Mouse (Mus musculus): ENCODE results near the gene Sema6d. TPM values are rescaled to one million over a fixed set of nuclear protein-coding genes. Genes with fewer than 3 reads are reported as not detected.

The Sema6d gene
- polyA plus RNA-seq, 1 experiment from 2014 or later: 16.5 TPM

DNA sequence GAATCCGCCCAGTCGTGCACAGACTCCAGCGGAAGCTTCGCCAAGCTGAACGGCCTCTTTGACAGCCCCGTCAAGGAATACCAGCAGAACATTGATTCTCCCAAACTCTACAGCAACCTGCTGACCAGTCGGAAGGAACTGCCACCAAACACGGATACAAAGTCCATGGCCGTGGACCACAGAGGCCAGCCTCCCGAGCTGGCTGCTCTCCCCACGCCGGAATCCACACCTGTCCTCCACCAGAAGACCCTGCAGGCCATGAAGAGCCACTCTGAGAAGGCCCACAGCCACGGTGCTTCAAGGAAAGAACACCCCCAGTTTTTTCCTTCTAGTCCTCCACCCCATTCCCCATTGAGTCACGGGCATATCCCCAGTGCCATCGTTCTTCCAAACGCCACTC, 574.4 kb downstream of the Sema6d start:
- Histone ChIP-seq H3K9me3 (replicated peaks) (no peaks in the 10 kb centered on the region), H3K27ac (no peak overlapping the region), H3K27me3 (no peaks in the 10 kb centered on the region), H3K36me3 (peaks cover 53% of the 10 kb centered on the region), H3K4me2 (no peak overlapping the region), H3K4me3 (no peak overlapping the region), H3K4me1 (replicated peaks) (peaks cover 10% of the 10 kb centered on the region), H3K9ac (no peak overlapping the region)
- no peak for ATAC-seq (replicated peaks; ENCODE audit: insufficient number of reproducible peaks, insufficient read depth, low FRiP score, low read depth)
- WGBS: 95% methylated on average over 16 of the region's 16 CpGs

DNA sequence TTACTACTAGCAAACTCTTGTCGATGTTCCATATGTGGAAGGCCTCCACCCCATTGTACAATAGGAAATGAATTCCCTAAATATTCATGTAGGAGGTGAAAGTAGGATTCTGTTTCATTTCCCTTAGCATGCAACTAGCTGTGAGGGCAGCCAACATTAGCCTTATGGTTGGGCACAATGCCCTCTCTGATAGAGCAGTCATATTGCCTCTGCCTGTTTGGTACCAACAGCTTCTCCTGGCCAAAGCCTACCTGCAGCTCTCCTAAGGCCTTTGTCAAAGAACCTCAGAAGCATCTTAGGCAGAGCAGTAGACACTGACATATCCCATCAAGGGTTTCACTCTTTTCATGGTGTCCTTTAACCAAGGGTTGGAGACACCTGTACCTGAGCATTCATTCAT, 578.7 kb downstream of the Sema6d start:
- Histone ChIP-seq H3K27me3 (no peaks in the 10 kb centered on the region), H3K4me1 (replicated peaks) (no peaks in the 10 kb centered on the region; the same call in 1 of the 2 replicates), H3K4me2 (no peak overlapping the region), H3K36me3 (peaks cover 28% of the 10 kb centered on the region), H3K9ac (no peak overlapping the region), H3K9me3 (replicated peaks) (no peaks in the 10 kb centered on the region), H3K4me3 (no peak overlapping the region), H3K27ac (no peak overlapping the region)
- no peak for ATAC-seq (replicated peaks; ENCODE audit: insufficient number of reproducible peaks, insufficient read depth, low FRiP score, low read depth)
- 91% methylated on average over 1 of the region's 1 CpGs for WGBS

DNA sequence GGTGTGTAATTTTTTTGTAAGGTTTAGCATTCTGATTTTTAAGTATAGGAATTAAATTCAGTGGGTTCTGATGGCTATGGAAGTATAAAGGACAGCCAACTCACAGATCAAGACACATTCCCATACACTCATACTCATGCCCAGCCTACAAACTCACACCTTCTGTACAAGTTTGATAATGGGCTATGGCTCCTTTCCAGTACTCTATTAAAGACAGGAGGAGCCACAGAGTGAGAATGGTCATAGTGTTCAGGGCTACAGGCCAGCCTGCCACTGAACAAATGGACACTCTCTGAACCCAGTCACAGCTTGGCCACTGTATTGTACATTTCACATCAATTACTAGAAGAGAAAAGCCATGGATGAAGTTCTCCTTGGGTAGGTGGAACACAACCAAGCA, 583.3 kb downstream of the Sema6d start:
- H3K27me3 ChIP-seq: no peaks in the 10 kb centered on the region
- H3K9ac ChIP-seq: no peak overlapping the region
- H3K36me3 ChIP-seq: no peaks in the 10 kb centered on the region
- H3K4me1 ChIP-seq (replicated peaks): no peaks in the 10 kb centered on the region; the same call in 1 of the 2 replicates
- H3K9me3 ChIP-seq (replicated peaks): no peaks in the 10 kb centered on the region
- no peak overlapping the region for H3K4me2 ChIP-seq
- H3K27ac ChIP-seq: no peak overlapping the region
- no peak for ATAC-seq (replicated peaks; ENCODE audit: insufficient number of reproducible peaks, insufficient read depth, low FRiP score, low read depth)
- H3K4me3 ChIP-seq: no peak overlapping the region

DNA sequence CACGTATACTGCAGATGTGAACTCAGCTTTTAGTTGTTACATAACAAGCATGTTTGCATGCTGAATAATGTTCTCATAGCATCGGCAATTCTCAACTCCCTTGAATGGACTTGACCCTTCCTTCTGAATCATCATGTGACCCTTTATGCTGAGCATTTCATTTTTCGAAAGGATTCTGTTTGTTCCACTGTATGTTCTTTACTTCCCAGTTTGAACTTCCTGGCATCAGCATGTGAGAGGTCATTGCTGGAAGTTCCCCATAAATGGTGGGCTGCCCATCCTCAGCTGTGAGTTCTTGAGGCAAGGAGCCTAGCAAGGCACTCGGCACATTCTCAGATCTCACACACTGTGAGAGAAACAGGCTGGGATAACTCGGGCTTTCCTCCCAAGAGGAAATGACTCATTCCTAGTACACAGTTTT, 594.7 kb downstream of the Sema6d start:
- Histone ChIP-seq H3K4me2 (no peak overlapping the region), H3K9me3 (replicated peaks) (no peaks in the 10 kb centered on the region), H3K4me1 (replicated peaks) (no peaks in the 10 kb centered on the region), H3K9ac (no peak overlapping the region), H3K36me3 (no peaks in the 10 kb centered on the region), H3K4me3 (no peak overlapping the region), H3K27ac (no peak overlapping the region), H3K27me3 (no peaks in the 10 kb centered on the region)
- ATAC-seq (replicated peaks; ENCODE audit: insufficient number of reproducible peaks, insufficient read depth, low FRiP score, low read depth): no peak
- WGBS: 59% methylated on average over 5 of the region's 5 CpGs

DNA sequence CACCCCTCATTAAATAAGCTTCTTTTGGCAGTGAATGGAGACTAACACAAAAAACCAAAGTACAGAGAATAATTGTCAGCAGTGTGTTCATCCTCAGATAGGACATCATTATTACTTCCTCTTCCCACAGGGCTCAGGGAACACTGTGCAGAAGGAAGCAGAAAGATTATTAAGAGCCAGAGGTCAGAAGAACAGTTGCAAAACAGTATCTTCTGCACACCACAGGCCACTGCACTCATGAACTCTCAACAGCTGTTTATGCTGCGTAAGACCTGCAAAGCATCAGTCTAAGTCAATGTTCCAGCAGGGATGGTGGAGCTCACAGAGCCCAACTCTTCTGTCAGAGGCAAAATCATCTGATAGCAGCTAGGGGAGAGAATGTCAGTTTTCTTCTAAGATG, 600.6 kb downstream of the Sema6d start:
- WGBS: 90% methylated on average over 1 of the region's 1 CpGs
- H3K4me1 ChIP-seq (replicated peaks): no peaks in the 10 kb centered on the region

DNA sequence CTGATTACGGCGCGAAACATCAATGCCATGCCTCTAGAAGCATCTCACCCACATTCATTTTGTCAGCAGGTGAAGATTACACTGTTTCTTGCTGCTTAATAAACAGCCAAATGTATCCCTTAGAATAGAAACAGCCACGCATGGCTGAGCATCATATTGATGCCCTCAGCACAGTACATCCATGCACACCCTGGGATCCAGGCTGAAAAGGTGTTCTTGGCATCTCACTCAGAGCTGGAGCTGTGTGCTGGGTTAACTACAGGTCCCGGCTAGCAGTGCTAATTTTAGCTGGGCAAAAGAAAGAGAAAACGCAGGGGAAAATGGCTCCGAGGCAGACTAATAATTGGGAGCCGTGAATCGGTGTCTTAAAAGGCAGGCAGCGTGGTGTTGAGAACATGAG, 612.9 kb downstream of the Sema6d start:
- Histone ChIP-seq H3K4me1 (replicated peaks) (peaks cover 12% of the 10 kb centered on the region; the same call in 1 of the 2 replicates), H3K9me3 (replicated peaks) (no peaks in the 10 kb centered on the region), H3K36me3 (no peaks in the 10 kb centered on the region), H3K27me3 (no peaks in the 10 kb centered on the region), H3K4me3 (no peak overlapping the region), H3K27ac (no peak overlapping the region), H3K9ac (no peak overlapping the region), H3K4me2 (no peak overlapping the region)
- WGBS: 81% methylated on average over 10 of the region's 10 CpGs
- no peak for ATAC-seq (replicated peaks; ENCODE audit: insufficient number of reproducible peaks, insufficient read depth, low FRiP score, low read depth)

More for the DNA sequence above, 600.6 kb downstream of the Sema6d start:
- no peaks in the 10 kb centered on the region for H3K36me3 ChIP-seq
- no peaks in the 10 kb centered on the region for H3K27me3 ChIP-seq
- no peak overlapping the region for H3K27ac ChIP-seq
- H3K9ac ChIP-seq: no peak overlapping the region
- H3K4me3 ChIP-seq: no peak overlapping the region
- H3K4me2 ChIP-seq: no peak overlapping the region
- no peak for ATAC-seq (replicated peaks; ENCODE audit: insufficient number of reproducible peaks, insufficient read depth, low FRiP score, low read depth)
- no peaks in the 10 kb centered on the region for H3K9me3 ChIP-seq (replicated peaks)

DNA sequence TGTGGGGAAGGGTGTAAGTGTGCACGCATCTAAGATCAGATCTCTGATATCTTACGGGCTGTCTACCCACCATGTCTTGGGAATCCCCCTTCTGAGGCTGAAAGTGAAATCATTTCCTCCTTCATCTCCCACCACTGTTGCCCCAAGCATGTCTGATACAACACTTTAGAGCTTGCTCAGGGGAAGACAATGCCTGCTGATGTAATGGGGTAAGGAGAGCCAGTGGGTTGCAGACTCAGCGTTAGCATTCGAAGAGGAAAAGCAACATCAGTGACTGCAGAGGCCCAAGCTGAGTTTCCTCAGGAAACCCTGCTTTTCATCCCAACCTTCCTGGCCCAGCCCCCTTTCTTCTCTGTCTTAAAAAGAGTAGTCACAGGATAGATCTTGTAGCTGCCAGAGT, 615.2 kb downstream of the Sema6d start:
- Histone ChIP-seq H3K9me3 (replicated peaks) (no peaks in the 10 kb centered on the region), H3K27me3 (no peaks in the 10 kb centered on the region), H3K4me2 (no peak overlapping the region), H3K36me3 (no peaks in the 10 kb centered on the region), H3K4me1 (replicated peaks) (peaks cover 12% of the 10 kb centered on the region; the same call in 1 of the 2 replicates), H3K9ac (no peak overlapping the region), H3K27ac (peak overlapping the region; percentile 63), H3K4me3 (no peak overlapping the region)
- ATAC-seq (replicated peaks; ENCODE audit: insufficient number of reproducible peaks, insufficient read depth, low FRiP score, low read depth): peak; percentile 79; the same call in 1 of the 2 replicates
- 65% methylated on average over 4 of the region's 4 CpGs for WGBS

DNA sequence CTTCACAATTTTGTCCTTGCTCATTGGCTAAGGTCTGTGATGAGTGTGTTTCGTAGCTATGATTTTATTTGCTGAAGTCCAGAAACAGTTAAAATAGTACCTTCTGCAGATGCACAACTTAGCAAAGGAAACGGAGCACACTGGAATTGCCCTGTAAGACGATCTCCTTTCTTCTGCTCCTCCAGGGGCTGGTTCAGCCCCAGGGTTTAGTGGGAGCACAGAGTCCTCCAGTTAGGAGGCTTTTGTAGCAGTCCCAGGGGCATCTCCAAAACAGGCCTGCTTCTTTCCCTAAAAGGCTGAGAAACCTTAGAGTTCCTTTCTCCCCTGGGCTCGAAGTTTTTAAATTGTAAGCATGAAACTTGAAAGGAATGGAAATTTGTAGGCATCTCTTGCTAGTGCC, 616.0 kb downstream of the Sema6d start:
- ATAC-seq (replicated peaks; ENCODE audit: insufficient number of reproducible peaks, insufficient read depth, low FRiP score, low read depth): no peak
- Histone ChIP-seq H3K4me2 (no peak overlapping the region), H3K36me3 (no peaks in the 10 kb centered on the region), H3K27me3 (no peaks in the 10 kb centered on the region), H3K4me1 (replicated peaks) (peaks cover 12% of the 10 kb centered on the region; the same call in 1 of the 2 replicates), H3K9ac (no peak overlapping the region), H3K4me3 (no peak overlapping the region), H3K27ac (no peak overlapping the region), H3K9me3 (replicated peaks) (no peaks in the 10 kb centered on the region)
- WGBS: 46% methylated on average over 4 of the region's 4 CpGs

DNA sequence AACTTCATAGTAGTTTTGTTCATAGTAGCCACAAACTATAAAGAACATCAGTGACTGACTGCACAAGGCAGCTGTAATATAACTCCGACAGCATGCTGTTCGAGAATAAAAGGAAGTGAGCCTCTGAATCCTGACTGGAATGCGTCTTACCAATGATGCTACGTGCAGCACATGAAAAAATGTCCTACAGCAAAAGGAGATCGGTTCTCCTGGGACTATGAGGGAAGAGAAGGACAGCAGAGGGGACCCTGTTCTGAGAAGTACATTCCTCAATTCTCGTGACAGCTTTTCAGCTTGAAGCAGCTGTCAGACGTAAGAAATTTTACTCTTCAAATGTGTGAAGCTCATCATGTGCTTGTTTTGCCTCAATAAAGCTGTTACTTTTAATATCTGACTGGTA, 617.1 kb downstream of the Sema6d start:
- H3K9me3 ChIP-seq (replicated peaks): no peaks in the 10 kb centered on the region
- WGBS: 50% methylated on average over 7 of the region's 7 CpGs
- no peaks in the 10 kb centered on the region for H3K27me3 ChIP-seq
- H3K27ac ChIP-seq: no peak overlapping the region
- H3K4me3 ChIP-seq: no peak overlapping the region
- H3K4me2 ChIP-seq: no peak overlapping the region
- H3K9ac ChIP-seq: no peak overlapping the region
- H3K36me3 ChIP-seq: no peaks in the 10 kb centered on the region
- ATAC-seq (replicated peaks; ENCODE audit: insufficient number of reproducible peaks, insufficient read depth, low FRiP score, low read depth): no peak
- peaks cover 12% of the 10 kb centered on the region; the same call in 1 of the 2 replicates for H3K4me1 ChIP-seq (replicated peaks)

Measured in heart, embryonic 15.5 days (tissue).